Mouse (Mus musculus): Measurements from ENCODE around the gene Psg27. TPM values are rescaled to one million over a fixed set of nuclear protein-coding genes. Genes with fewer than 3 reads are reported as not detected.
"Not testable (repeated sequence)": the region's sequence is repeated elsewhere in the genome, so short reads cannot be mapped to it uniquely, and the experiment has no call there.

The Psg27 gene
- not detected in 2 replicates for polyA plus RNA-seq (2015; fragmentation: Nextera tagmentation; extraction: Ambion mirVana)

DNA sequence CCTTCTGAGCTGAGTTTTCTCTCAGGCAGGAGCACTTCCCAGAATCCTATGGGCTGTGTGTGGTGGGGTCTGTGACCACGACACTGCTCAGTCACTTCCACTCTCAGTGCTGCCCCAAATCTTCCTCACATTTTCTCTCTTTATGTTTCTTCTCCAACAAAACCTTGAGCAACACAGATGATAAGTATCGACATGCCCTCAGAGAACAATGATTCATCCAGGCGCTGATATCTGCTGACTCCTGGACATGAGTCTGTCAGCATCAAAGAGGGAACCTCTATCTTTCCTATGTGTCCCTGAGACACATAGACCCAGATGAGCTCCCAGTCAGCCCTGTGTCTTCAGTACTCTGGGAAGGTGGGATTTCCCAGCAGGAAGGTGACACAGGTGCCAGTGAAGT lies at the start of gene Psg27:
Gene Psg27, minus strand, starts transcription at position 101 of the 400 bp plus-strand sequence.
- no peaks in the 10 kb centered on the region for H3K4me1 ChIP-seq
- no peak within 1 kb of the TSS for H3K4me2 ChIP-seq
- no peaks in the 10 kb centered on the region for H3K36me3 ChIP-seq
- no peak within 1 kb of the TSS for H3K9ac ChIP-seq
- H3K9me3 ChIP-seq = no peaks in the 10 kb centered on the region
- no peaks in the 10 kb centered on the region for H3K27me3 ChIP-seq (replicated peaks)
- WGBS = 70% methylated on average over 3 of the region's 3 CpGs
- no peak for ATAC-seq (ENCODE audit: insufficient read depth, low FRiP score, low read depth)
- no peak within 1 kb of the TSS for H3K27ac ChIP-seq
- H3K4me3 ChIP-seq (replicated peaks) = no peak within 1 kb of the TSS

DNA sequence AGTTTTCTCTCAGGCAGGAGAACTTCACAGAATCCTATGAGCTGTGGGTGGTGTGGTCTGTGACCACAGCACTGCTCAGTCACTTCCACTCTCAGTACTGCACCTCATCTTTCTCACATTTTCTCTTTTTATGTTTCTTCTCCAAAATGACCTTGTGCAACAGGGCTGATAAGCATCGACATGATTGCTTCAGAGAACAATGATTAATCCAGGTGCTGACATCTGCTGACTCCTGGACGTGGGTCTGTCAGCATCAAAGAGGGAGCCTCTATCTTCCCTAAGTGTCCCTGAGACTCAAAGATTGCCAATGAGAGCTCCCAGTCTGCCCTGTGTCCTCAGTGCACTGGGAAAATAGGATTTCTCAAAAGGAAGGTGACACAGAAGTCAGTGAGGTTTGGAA lies 49.3 kb upstream of the Psg27 start, which contains the start of gene Psg23:
Gene Psg23, minus strand, starts transcription at position 101 of the 400 bp plus-strand sequence.
- H3K9ac ChIP-seq; H3K27ac ChIP-seq; H3K36me3 ChIP-seq; H3K9me3 ChIP-seq; ATAC-seq (ENCODE audit: insufficient read depth, low FRiP score, low read depth); H3K27me3 ChIP-seq (replicated peaks); H3K4me3 ChIP-seq (replicated peaks); H3K4me2 ChIP-seq; H3K4me1 ChIP-seq: not testable (repeated sequence)
- 49% methylated on average over 2 of the region's 2 CpGs for WGBS

DNA sequence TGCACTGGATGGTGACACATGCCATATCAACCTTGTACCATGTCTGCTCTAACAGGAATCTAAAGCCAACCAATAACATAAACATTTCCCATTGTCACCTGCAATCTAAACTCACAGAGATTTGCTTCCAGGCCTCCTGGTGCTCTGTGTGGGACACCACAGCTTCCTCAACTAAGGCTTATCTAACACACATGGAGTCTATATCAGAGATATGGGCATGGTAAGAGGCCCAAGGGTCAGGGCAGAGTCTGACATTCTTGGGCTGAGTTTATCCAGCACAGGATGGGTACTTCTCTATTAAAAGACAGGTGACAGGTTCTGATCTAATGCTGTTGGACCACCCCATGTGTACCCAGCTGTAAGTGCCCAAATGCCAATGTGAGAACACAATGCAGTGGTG lies 7.3 kb downstream of the Psg27 start:
- no peak overlapping the region for H3K27ac ChIP-seq
- H3K36me3 ChIP-seq = no peaks in the 10 kb centered on the region
- no peak overlapping the region for H3K4me2 ChIP-seq
- no peak overlapping the region for H3K9ac ChIP-seq
- no peak for ATAC-seq (ENCODE audit: insufficient read depth, low FRiP score, low read depth)
- no peaks in the 10 kb centered on the region for H3K27me3 ChIP-seq (replicated peaks)
- no peaks in the 10 kb centered on the region for H3K9me3 ChIP-seq
- no peaks in the 10 kb centered on the region for H3K4me1 ChIP-seq
- no peak overlapping the region for H3K4me3 ChIP-seq (replicated peaks)

DNA sequence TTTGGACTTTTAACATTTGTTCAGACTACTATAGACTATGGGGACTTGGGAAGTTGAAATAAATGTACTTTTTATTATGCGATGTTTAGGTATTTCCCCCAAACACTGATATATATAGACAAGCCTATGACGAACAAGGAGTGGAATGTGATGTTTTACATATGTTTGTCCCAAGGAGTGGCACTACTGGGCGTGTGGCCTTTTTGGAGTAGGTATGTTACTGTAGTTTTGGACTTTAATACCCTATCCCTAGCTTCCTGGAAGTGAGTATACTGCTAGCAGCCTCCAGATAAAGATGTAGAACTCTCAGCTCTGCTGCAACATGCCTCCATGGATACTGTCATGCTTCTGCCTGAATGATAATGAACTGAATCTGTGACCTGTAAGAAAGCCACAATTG lies 11.4 kb downstream of the Psg27 start:
- H3K9ac ChIP-seq; H3K9me3 ChIP-seq; ATAC-seq (ENCODE audit: insufficient read depth, low FRiP score, low read depth); H3K27ac ChIP-seq; H3K36me3 ChIP-seq; H3K27me3 ChIP-seq (replicated peaks); H3K4me3 ChIP-seq (replicated peaks); H3K4me2 ChIP-seq; H3K4me1 ChIP-seq: not testable (repeated sequence)
- 72% methylated on average over 3 of the region's 3 CpGs for WGBS

DNA sequence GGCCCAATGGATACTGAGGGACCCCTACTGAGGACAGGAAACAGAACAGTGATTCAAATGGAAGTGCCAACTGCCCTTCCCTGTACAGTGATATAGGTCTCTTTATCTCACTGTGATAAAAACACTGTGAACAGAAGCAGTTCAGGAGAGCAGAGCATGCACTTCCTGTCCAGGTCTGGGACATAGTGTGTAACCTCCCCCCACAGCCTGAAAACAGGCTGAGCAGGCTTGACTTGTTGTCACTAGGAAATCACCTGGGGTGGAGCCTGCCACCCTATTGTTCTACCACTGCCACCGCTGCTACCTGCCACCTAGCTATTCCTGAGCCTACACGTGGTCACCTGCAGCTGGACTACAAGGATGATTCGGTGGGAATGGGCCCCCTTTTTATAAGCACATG lies 33.7 kb downstream of the Psg27 start:
- Histone ChIP-seq H3K9me3 (no peaks in the 10 kb centered on the region), H3K27ac (peak overlapping the region; percentile 62; the same call in 1 of the 2 replicates), H3K4me1 (no peaks in the 10 kb centered on the region), H3K27me3 (replicated peaks) (no peaks in the 10 kb centered on the region), H3K9ac (no peak overlapping the region), H3K36me3 (no peaks in the 10 kb centered on the region), H3K4me2 (no peak overlapping the region), H3K4me3 (replicated peaks) (no peak overlapping the region)
- peak; percentile 95 for ATAC-seq (ENCODE audit: insufficient read depth, low FRiP score, low read depth)
- WGBS = 52% methylated on average over 3 of the region's 3 CpGs

DNA sequence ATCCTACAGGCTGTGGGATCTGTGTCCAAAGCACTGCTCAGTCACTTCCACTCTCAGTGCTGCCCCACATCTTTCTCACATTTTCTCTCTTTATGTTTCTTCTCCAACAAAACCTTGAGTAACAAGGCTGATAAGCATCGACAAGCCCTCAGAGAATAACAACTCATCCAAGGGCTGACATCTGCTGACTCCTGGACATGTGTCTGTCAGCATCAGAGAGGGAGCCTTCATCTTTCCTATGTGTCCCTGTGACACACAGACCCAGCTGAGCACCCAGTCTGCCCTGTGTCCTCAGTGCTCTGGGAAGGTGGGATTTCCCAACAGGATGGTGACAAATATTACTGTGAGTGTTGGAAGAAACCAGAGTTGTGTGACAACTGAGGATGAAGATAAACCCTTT lies 34.9 kb downstream of the Psg27 start, which contains the start of gene Psg25:
Gene Psg25, minus strand, starts transcription at position 101 of the 400 bp plus-strand sequence.
- Histone ChIP-seq H3K27ac (peak within 1 kb of the TSS; percentile 62; the same call in 1 of the 2 replicates), H3K4me2 (no peak within 1 kb of the TSS), H3K27me3 (replicated peaks) (no peaks in the 10 kb centered on the region), H3K4me1 (no peaks in the 10 kb centered on the region), H3K36me3 (no peaks in the 10 kb centered on the region), H3K9ac (no peak within 1 kb of the TSS), H3K9me3 (no peaks in the 10 kb centered on the region), H3K4me3 (replicated peaks) (no peak within 1 kb of the TSS)
- no peak for ATAC-seq (ENCODE audit: insufficient read depth, low FRiP score, low read depth)
- 73% methylated on average over 1 of the region's 1 CpGs for WGBS

DNA sequence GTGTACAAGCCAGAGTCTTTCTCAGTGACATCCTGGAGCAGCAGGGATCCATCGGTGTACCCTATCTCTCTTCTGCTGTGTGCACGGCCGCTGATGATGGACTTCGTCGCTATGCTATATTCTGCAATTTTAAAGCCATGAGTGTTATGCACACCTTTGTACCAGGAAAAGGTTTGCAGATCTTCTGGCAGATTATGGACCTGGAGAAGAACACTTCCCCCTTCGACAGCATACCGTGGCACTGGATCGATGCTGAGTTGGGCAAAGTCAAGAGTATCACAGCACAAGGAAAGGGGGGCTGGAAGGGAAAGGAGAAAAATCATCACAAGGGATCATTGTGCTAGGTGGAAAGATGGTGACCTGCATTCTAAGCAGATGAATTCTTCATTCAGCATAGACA lies 42.4 kb downstream of the Psg27 start:
- Histone ChIP-seq H3K4me1 (no peaks in the 10 kb centered on the region), H3K27me3 (replicated peaks) (no peaks in the 10 kb centered on the region), H3K9me3 (no peaks in the 10 kb centered on the region), H3K27ac (no peak overlapping the region), H3K4me2 (no peak overlapping the region), H3K36me3 (no peaks in the 10 kb centered on the region), H3K4me3 (replicated peaks) (no peak overlapping the region), H3K9ac (no peak overlapping the region)
- WGBS = 96% methylated on average over 8 of the region's 8 CpGs
- ATAC-seq (ENCODE audit: insufficient read depth, low FRiP score, low read depth) = no peak

DNA sequence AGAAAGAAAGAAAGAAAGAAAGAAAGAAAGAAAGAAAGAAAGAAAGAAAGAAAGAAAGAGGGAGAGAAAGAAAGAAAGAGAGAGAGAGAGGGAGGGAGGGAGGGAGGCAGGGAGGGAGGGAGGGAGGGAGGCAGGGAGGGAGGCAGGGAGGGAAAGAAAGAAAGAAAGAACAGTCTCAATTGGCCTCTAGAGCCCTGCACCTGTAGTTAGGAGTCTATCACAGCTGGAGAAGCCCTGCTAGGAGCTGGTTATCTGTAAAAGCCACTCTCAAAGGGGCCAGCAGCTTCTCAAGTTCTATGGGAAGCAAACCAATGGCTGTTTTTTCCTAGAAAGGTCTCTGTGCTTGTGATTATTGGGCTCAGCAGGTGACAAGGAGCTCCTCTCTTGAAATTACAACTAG lies 54.3 kb downstream of the Psg27 start:
- not testable (repeated sequence) for H3K4me3 ChIP-seq (replicated peaks); H3K4me1 ChIP-seq; H3K9me3 ChIP-seq; H3K9ac ChIP-seq; H3K4me2 ChIP-seq; H3K27ac ChIP-seq; H3K27me3 ChIP-seq (replicated peaks); ATAC-seq (ENCODE audit: insufficient read depth, low FRiP score, low read depth); H3K36me3 ChIP-seq

DNA sequence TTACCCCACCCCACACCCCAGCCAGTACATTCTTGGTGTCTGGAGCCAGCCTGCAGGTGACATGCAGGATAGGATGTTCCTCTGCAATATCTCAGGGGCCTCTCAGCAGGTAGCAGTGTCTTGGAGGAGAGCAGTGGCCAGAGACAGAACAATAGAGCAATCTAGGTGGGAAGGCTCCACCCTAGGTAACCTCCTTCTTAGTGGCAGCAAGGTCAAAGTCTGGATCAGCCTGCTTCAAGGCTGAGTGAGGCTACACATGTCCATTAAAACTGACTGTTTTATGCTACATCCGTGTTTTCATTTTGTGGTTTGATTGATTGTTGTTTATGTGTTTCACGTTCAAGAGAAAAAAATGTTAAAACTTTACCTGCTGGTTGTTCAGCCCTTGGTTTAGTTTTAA lies 54.7 kb downstream of the Psg27 start:
- not testable (repeated sequence) for H3K4me1 ChIP-seq; H3K4me2 ChIP-seq; ATAC-seq (ENCODE audit: insufficient read depth, low FRiP score, low read depth)

DNA sequence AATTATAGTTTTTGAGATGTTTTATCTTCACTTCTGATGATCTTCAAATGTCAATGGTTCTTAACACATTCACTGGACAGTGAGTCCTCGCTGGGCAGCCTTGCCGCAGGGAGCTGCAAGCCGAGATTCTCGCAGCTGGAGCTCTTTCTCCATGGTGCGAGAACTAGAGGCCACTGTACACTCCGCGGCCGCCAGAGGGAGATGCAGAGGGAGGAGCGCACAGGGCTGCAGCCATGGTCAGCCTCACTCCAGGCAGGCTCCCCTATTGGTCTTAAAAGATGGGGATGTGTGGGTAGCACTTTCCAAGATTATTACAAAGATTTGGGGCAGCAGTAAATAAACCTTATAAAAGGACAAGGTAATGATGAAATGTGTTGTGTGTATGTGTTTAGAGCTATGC lies 55.6 kb downstream of the Psg27 start:
- no peaks in the 10 kb centered on the region for H3K27me3 ChIP-seq (replicated peaks)
- H3K9ac ChIP-seq = no peak overlapping the region
- no peaks in the 10 kb centered on the region for H3K36me3 ChIP-seq
- H3K4me1 ChIP-seq = no peaks in the 10 kb centered on the region
- WGBS = 13% methylated on average over 9 of the region's 9 CpGs
- no peak; the same call in 1 of the 2 replicates for ATAC-seq (ENCODE audit: insufficient read depth, low FRiP score, low read depth)
- no peaks in the 10 kb centered on the region for H3K9me3 ChIP-seq
- H3K27ac ChIP-seq = no peak overlapping the region
- no peak overlapping the region for H3K4me2 ChIP-seq
- no peak overlapping the region for H3K4me3 ChIP-seq (replicated peaks)

More for the DNA sequence above, 54.7 kb downstream of the Psg27 start:
- not testable (repeated sequence) for H3K4me3 ChIP-seq (replicated peaks); H3K27me3 ChIP-seq (replicated peaks); H3K9ac ChIP-seq; H3K36me3 ChIP-seq; H3K9me3 ChIP-seq; H3K27ac ChIP-seq
- 19% methylated on average over 2 of the region's 2 CpGs for WGBS

Other genes with a start within 250 kb of the Psg27 start
- gene Psg18, start 212.3 kb downstream of the Psg27 start, polyA plus RNA-seq (2015; fragmentation: Nextera tagmentation; extraction: Ambion mirVana) = not detected in 2 replicates
- not detected in 2 replicates for gene Psg28, start 135.3 kb downstream of the Psg27 start, polyA plus RNA-seq (2015; fragmentation: Nextera tagmentation; extraction: Ambion mirVana)
- gene Psg26, start 83.1 kb downstream of the Psg27 start, polyA plus RNA-seq (2015; fragmentation: Nextera tagmentation; extraction: Ambion mirVana) = not detected in 2 replicates
- gene Psg25, start 35.0 kb downstream of the Psg27 start, polyA plus RNA-seq (2015; fragmentation: Nextera tagmentation; extraction: Ambion mirVana) = 0.04 TPM in 1 of 2 replicates, not detected in the other
- gene Psg23, start 49.2 kb upstream of the Psg27 start, polyA plus RNA-seq (2015; fragmentation: Nextera tagmentation; extraction: Ambion mirVana) = not detected in 2 replicates
- not detected in 2 replicates for gene Psg21, start 89.4 kb upstream of the Psg27 start, polyA plus RNA-seq (2015; fragmentation: Nextera tagmentation; extraction: Ambion mirVana)
- gene Psg20, start 118.9 kb upstream of the Psg27 start, polyA plus RNA-seq (2015; fragmentation: Nextera tagmentation; extraction: Ambion mirVana) = not detected in 2 replicates
- gene Psg22, start 150.8 kb upstream of the Psg27 start, polyA plus RNA-seq (2015; fragmentation: Nextera tagmentation; extraction: Ambion mirVana) = not detected in 2 replicates
- gene Psg19, start 231.2 kb upstream of the Psg27 start, polyA plus RNA-seq (2015; fragmentation: Nextera tagmentation; extraction: Ambion mirVana) = not detected in 2 replicates

Measured in stomach, embryonic 15.5 days (tissue).